Mouse (Mus musculus) lung, adult 2 months (tissue): ENCODE results near the gene Adamts2. TPM values are rescaled to one million over a fixed set of nuclear protein-coding genes. Genes with fewer than 3 reads are reported as not detected.

Source experiments
- DNase-seq: peaks from one replicate; pipeline ENCODE4 v3.0.0; 2022
- H3K4me1 ChIP-seq: fragments of 200-500 bp; 2 replicates; pipeline ENCODE4 v1.6.1; 2011; ENCODE audit warnings: low read length; ENCODE audit not compliant: control insufficient read depth, insufficient read depth
- H3K4me3 ChIP-seq: fragments of 200-500 bp; replicated peaks from 2 replicates; pipeline ENCODE3; 2011; ENCODE audit warnings: low read depth, mild to moderate bottlenecking, control low read depth, low read length; ENCODE audit errors: extremely low read depth
- CTCF ChIP-seq: fragments of 200-500 bp; IDR thresholded peaks from 2 replicates; pipeline ENCODE4 v1.5.1; 2011; ENCODE audit warnings: mild to moderate bottlenecking, low read length, control low read depth; ENCODE audit not compliant: insufficient read depth
- POLR2A ChIP-seq: fragments of 200-500 bp; IDR thresholded peaks from 2 replicates; pipeline ENCODE4 v1.6.1; 2011; ENCODE audit warnings: low read depth, mild to moderate bottlenecking, control low read depth, low read length, borderline replicate concordance; ENCODE audit errors: extremely low read depth
- WGBS: fragments of 180-500 bp; shearing (Covaris S2); methylation state at CpG from one replicate; pipeline ENCODE4 v1.1.7; 2018; 5-methylcytosine and 5-hydroxymethylcytosine counted together
- polyA plus RNA-seq: library from polyadenylated mRNA; depleted of rRNA; stranded (reverse); fragments of >200 nt; gene quantifications from 2 replicates; pipeline ENCODE4 v1.2.3, GENCODE M21; 2012; rRNA removed

Gene Adamts2
- polyA plus RNA-seq: 27.4 and 32.8 TPM in 2 replicates

DNA sequence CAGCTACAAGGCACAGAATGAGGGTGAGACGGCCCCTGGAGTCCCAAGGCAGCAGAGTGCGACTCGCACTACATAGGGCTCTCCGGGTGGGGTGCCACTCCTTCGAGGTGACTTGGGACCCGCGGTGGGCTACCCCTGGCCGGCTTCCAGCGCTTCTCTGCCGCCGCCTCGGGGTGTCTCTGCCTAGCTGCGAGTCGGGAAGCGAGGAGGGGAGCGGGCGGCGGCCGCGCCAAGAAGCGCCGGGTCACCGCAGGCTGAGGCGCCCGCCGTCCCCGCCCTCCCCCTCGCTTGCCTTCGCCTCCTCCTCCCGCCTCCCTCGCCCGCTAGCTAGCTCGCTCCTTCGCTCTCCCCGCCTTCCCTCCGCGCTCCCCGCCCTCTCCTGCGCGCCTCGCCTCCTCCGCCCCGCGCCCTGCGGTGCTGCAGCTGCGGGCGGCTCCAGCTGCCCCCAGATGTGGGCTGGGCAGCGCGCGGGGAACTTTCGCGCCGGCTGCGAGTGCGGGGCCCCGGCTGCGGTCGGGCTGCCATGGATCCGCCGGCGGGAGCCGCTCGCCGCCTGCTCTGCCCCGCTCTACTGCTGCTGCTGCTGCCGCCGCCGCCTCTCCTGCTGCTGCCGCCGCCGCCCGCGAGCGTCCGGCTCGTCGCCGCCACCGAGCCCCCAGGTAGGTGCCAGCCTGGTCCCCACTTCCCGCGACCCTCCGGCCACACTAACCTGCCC is at the start of gene Adamts2:
Gene Adamts2 (plus strand): TSS at position 444 of the 715 bp plus-strand sequence.
- H3K4me3 ChIP-seq: peak within 1 kb of the TSS; percentile 61
- WGBS: under 1% methylated on average over 65 of the region's 82 CpGs
- peak; percentile 29 for DNase-seq
- H3K4me1 ChIP-seq: no peaks in the 10 kb centered on the region
- no peak for TF ChIP-seq POLR2A
- no peak for TF ChIP-seq CTCF

GRCm38 (mm10) chr11:50557064-50557463 is 44.8 kb upstream of the Adamts2 start:
- Histone ChIP-seq H3K4me3 (no peak overlapping the region), H3K4me1 (no peaks in the 10 kb centered on the region)
- no peak for DNase-seq
- WGBS: 82% methylated on average over 3 of the region's 3 CpGs
- no peak for TF ChIP-seq CTCF
- TF ChIP-seq POLR2A: no peak

GRCm38 (mm10) chr11:50559108-50559507 is 42.8 kb upstream of the Adamts2 start:
- H3K4me3 ChIP-seq: no peak overlapping the region
- TF ChIP-seq POLR2A (no peak), CTCF (peak; percentile 50)
- WGBS: 33% methylated on average over 4 of the region's 4 CpGs
- H3K4me1 ChIP-seq: no peaks in the 10 kb centered on the region
- DNase-seq: no peak

- 38% methylated on average over 20 of the region's 20 CpGs for WGBS
- no peak for DNase-seq
- H3K4me3 ChIP-seq: no peak overlapping the region
- H3K4me1 ChIP-seq: peaks cover 2% of the 10 kb centered on the region; the same call in 1 of the 2 replicates
- TF ChIP-seq POLR2A: no peak
- TF ChIP-seq CTCF: no peak
These were observed 36.2 kb upstream of the Adamts2 start for GRCm38 (mm10) chr11:50565466-50566211.

DNA sequence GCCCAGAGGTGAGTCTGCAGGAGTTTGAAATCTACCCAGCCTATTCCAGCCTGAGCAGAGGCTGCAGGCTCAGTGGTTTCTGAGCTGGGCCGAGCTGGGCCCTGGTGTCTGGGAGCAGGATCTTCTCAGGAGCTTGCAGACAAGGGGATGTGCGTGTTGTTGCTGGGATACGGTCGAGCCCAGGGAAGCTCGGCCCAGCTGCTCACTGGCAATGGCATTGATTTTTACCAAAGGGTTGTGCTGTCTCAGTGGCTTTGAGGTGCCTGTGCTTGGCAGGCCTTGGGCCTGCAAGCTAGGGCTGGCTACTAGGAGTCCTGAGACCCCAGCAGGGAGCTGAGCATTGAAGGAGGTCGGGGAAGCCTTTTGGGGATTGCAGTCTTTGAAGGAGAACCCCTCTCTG is 30.4 kb upstream of the Adamts2 start:
- Histone ChIP-seq H3K4me1 (no peaks in the 10 kb centered on the region), H3K4me3 (no peak overlapping the region)
- TF ChIP-seq POLR2A (no peak), CTCF (no peak)
- 84% methylated on average over 6 of the region's 6 CpGs for WGBS
- no peak for DNase-seq

DNA sequence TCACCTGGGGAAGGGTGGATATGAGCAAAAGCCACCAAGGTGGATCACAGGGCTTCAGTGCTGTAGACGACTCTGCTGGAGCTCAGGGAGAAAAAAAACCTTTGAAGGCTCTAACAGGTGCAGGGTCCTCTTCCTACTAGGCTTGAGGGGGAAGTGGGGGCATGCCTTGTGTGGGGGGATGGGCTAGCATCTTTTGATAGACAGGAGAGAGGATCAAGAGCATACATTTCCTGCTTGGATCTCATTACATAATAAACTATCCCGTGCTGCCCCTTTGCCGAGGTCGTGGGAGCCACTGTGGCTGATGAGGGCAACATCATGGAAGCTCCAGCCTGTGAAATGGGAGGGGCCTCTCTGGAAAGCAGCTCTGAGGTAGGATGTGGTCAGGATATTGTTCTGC is 25.4 kb upstream of the Adamts2 start:
- no peak for TF ChIP-seq CTCF
- Histone ChIP-seq H3K4me1 (no peaks in the 10 kb centered on the region), H3K4me3 (no peak overlapping the region)
- WGBS: 27% methylated on average over 4 of the region's 4 CpGs
- no peak for DNase-seq

DNA sequence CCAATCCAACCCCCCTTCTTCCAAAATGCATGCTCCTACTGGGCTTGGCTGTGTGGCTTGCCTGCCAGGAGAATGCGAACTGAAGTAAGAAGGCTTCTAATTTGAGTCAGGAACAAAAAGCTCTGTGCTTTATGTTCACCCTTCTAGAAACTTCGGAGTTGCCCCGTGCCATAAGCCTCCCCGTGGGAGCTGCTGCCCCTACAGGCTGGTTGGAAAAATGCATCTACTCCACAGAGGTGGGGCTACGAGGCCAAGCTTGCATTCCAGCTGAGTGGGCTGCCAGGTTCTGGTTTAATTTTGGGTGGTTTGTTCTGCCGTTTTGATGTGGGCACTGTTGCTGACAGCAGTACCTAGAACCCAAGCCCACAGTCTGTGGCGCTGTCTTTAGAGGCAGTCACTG is 14.9 kb upstream of the Adamts2 start:
- peak; percentile 26 for DNase-seq
- H3K4me1 ChIP-seq: no peaks in the 10 kb centered on the region
- WGBS: 38% methylated on average over 7 of the region's 7 CpGs
- H3K4me3 ChIP-seq: no peak overlapping the region
- TF ChIP-seq POLR2A (no peak), CTCF (peak; percentile 64)

- WGBS: 11% methylated on average over 3 of the region's 3 CpGs
- Histone ChIP-seq H3K4me1 (no peaks in the 10 kb centered on the region), H3K4me3 (no peak overlapping the region)
- TF ChIP-seq CTCF (peak; percentile 55), POLR2A (no peak)
- peak; percentile 36 for DNase-seq
These were observed 14.1 kb upstream of the Adamts2 start for GRCm38 (mm10) chr11:50587787-50588186.

DNA sequence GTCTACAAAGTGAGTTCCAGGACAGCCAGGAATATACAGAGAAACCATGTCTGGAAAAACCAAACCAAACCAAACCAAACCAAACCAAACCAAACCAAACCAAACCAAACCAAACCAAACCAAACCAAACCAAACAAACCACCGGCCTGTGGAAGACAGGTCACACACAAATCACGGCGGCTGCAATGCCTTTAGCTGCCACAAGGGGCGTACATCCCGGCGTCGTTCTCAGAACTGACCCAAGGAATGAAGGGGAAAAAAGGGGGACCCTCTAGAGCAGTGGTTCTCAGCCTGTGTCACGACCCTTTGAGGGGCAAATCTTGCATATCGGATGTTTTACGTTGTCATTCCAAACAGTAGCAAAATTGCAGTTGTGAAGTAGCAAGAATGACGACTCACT is 12.8 kb upstream of the Adamts2 start:
- TF ChIP-seq CTCF (peak; percentile 66), POLR2A (no peak)
- no peak overlapping the region for H3K4me3 ChIP-seq
- peak; percentile 58 for DNase-seq
- 31% methylated on average over 11 of the region's 11 CpGs for WGBS
- H3K4me1 ChIP-seq: no peaks in the 10 kb centered on the region

GRCm38 (mm10) chr11:50591053-50591452 is 10.8 kb upstream of the Adamts2 start:
- no peaks in the 10 kb centered on the region for H3K4me1 ChIP-seq
- no peak overlapping the region for H3K4me3 ChIP-seq
- TF ChIP-seq POLR2A (no peak), CTCF (no peak)
- WGBS: 80% methylated on average over 13 of the region's 13 CpGs
- DNase-seq: no peak
